Mouse (Mus musculus) ES-CJ7 (cell line): Measurements from ENCODE around the gene Metap1d.

Experiments
- DNase-seq: peaks from one replicate; pipeline ENCODE4 v3.0.0; 2011; ENCODE audit warnings: low read depth, low spot score

Gene Metap1d

GRCm38 (mm10) chr2:71475311-71475710 is 22.2 kb downstream of the Metap1d start:
- DNase-seq = no peak

- no peak for DNase-seq
Observed at GRCm38 (mm10) chr2:71475760-71476159, 22.7 kb downstream of the Metap1d start.

- peak; percentile 34 for DNase-seq
Observed at GRCm38 (mm10) chr2:71477787-71478186, 24.7 kb downstream of the Metap1d start.

- DNase-seq = no peak
Observed at GRCm38 (mm10) chr2:71479917-71480316, 26.8 kb downstream of the Metap1d start.

- DNase-seq = no peak
Observed at GRCm38 (mm10) chr2:71481825-71482224, 28.7 kb downstream of the Metap1d start.

GRCm38 (mm10) chr2:71483046-71483716 is 30.1 kb downstream of the Metap1d start:
- DNase-seq = no peak

GRCm38 (mm10) chr2:71483717-71484066 is 30.6 kb downstream of the Metap1d start:
- DNase-seq = no peak

GRCm38 (mm10) chr2:71491295-71491694 is 38.2 kb downstream of the Metap1d start:
- DNase-seq = no peak

- peak; percentile 17 for DNase-seq
Observed at GRCm38 (mm10) chr2:71493161-71493683, 40.1 kb downstream of the Metap1d start.

- no peak for DNase-seq
Observed at GRCm38 (mm10) chr2:71494503-71494902, 41.4 kb downstream of the Metap1d start.

GRCm38 (mm10) chr2:71494971-71495370 is 41.9 kb downstream of the Metap1d start:
- peak; percentile 63 for DNase-seq

- no peak for DNase-seq
Observed at GRCm38 (mm10) chr2:71497175-71497574, 44.1 kb downstream of the Metap1d start.

GRCm38 (mm10) chr2:71499276-71500230 is 46.5 kb downstream of the Metap1d start:
- no peak for DNase-seq

GRCm38 (mm10) chr2:71504852-71505251 is 51.8 kb downstream of the Metap1d start:
- DNase-seq = no peak

- DNase-seq = no peak
Observed at GRCm38 (mm10) chr2:71511209-71511608, 58.1 kb downstream of the Metap1d start.

GRCm38 (mm10) chr2:71512326-71512725 is 59.2 kb downstream of the Metap1d start:
- DNase-seq = no peak

GRCm38 (mm10) chr2:71516995-71517394 is 63.9 kb downstream of the Metap1d start:
- no peak for DNase-seq

- no peak for DNase-seq
Observed at GRCm38 (mm10) chr2:71517466-71518099, 64.5 kb downstream of the Metap1d start.

GRCm38 (mm10) chr2:71522871-71523270 is 69.8 kb downstream of the Metap1d start:
- no peak for DNase-seq

- DNase-seq = no peak
Observed at GRCm38 (mm10) chr2:71523431-71523830, 70.4 kb downstream of the Metap1d start.

- no peak for DNase-seq
Observed at GRCm38 (mm10) chr2:71524763-71525162, 71.7 kb downstream of the Metap1d start.
